Mouse (Mus musculus): ENCODE results near the gene Kat2a.

GRCm38 (mm10) chr11:100682526-100682925, 29.7 kb downstream of the Kat2a start:
- TF ChIP-seq GATA1 (IDR thresholded peaks at IDR 0.05; ENCODE audit: borderline replicate concordance, low read length): no peak
- no peak for TF ChIP-seq FLI1 (IDR thresholded peaks at IDR 0.05; ENCODE audit: low read length)
